Mouse (Mus musculus) embryonic facial prominence, embryonic 15.5 days (tissue): Measurements from ENCODE around the gene Ldb2. TPM values are rescaled to one million over a fixed set of nuclear protein-coding genes. Genes with fewer than 3 reads are reported as not detected.

Experiments
- ATAC-seq: fragments of 200-750 bp; cut with Nextera tagmentation; 2 replicates; pipeline ENCODE4 v1.8.0; 2017; ENCODE audit warnings: low read depth, moderate TSS enrichment; ENCODE audit not compliant: insufficient number of reproducible peaks, low FRiP score, low TSS enrichment
- H3K27ac ChIP-seq: fragments of 300-500 bp; sonication (generic); replicated peaks from 2 replicates; pipeline ENCODE4 v1.5.1; 2015; ENCODE audit warnings: mild to moderate bottlenecking, inconsistent platforms
- H3K27me3 ChIP-seq: fragments of 300-500 bp; sonication (generic); 2 replicates; pipeline ENCODE4 v1.6.1; 2015; ENCODE audit warnings: inconsistent platforms
- H3K36me3 ChIP-seq: fragments of 300-500 bp; sonication (generic); 2 replicates; pipeline ENCODE4 v1.6.1; 2015; ENCODE audit warnings: mild to moderate bottlenecking, inconsistent platforms
- H3K4me1 ChIP-seq: fragments of 300-500 bp; sonication (generic); 2 replicates; pipeline ENCODE4 v1.6.1; 2015; ENCODE audit warnings: inconsistent platforms
- H3K4me2 ChIP-seq: fragments of 300-500 bp; sonication (generic); replicated peaks from 2 replicates; pipeline ENCODE4 v1.6.1; 2015; ENCODE audit warnings: mild to moderate bottlenecking, inconsistent platforms
- H3K4me3 ChIP-seq: fragments of 300-500 bp; sonication (generic); replicated peaks from 2 replicates; pipeline ENCODE4 v1.5.1; 2015; ENCODE audit warnings: mild to moderate bottlenecking, inconsistent platforms
- H3K9ac ChIP-seq: fragments of 300-500 bp; sonication (generic); 2 replicates; pipeline ENCODE4 v1.6.1; 2015; ENCODE audit warnings: inconsistent platforms
- H3K9me3 ChIP-seq: fragments of 300-500 bp; sonication (generic); replicated peaks from 2 replicates; pipeline ENCODE4 v1.6.1; 2016; ENCODE audit warnings: inconsistent platforms
- WGBS: fragments of 180-500 bp; shearing (Covaris S2); methylation state at CpG from one replicate; pipeline ENCODE4 v1.1.7; 2015; 5-methylcytosine and 5-hydroxymethylcytosine counted together
- polyA plus RNA-seq: library from polyadenylated mRNA; unstranded; fragments of >200 nt; fragmentation: Nextera tagmentation; extraction: Ambion mirVana; gene quantifications from 2 replicates; pipeline ENCODE4 v1.2.1, GENCODE M21; 2015

The Ldb2 gene
- polyA plus RNA-seq, 1 experiment from 2014 or later, result 45.6 TPM

DNA sequence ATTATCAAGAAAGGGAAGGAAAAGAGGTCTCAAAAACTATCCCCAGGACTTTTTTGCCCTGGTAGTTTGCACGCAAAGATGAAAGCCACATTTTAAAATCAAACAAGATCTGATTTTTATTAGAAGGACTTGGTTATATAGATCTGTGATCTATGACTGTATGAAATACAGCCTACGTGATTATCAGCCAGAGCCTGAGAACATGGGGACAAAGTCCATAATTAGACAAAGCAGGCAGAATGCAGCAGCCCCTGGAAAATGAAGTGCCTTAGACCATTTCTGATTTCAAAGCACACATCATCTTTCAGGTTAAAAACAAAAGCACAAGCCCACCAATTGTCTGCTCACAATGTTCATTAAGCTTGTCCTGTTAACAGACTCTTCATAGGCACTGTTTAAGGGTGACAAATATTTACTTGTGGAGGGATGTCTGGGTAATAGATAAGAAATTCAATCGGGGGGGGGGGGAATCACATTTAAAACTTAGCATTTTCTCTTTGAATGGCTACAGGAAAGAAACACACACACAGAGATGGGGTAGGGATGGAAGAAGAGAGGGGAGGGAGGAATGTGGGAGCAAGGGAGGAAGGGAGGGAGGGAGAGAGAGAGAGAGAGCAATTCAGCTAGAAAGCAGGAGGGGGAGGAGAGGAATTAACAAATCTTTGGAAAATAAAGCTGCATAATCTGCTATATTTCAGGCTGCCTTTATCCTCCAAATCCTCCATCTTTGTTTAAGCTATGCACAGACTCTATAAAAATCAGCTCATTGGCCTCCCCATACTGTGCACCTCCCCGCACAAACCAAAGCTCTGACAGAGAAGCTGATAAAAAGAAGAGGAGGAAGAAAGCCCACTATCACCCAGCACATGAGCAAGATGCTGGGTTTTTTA lies 153.3 kb downstream of the Ldb2 start:
- Histone ChIP-seq H3K4me1 (0 out of 2 replicates have a peak, but pooled peaks cover 6% of the 10 kb centered on the region), H3K27me3 (no peaks in the 10 kb centered on the region), H3K9ac (no peak overlapping the region), H3K4me2 (no peak overlapping the region), H3K27ac (no peak overlapping the region), H3K9me3 (no peaks in the 10 kb centered on the region), H3K36me3 (no peaks in the 10 kb centered on the region), H3K4me3 (no peak overlapping the region)
- ATAC-seq, result no peak
- 65% methylated on average over 4 of the region's 4 CpGs for WGBS

DNA sequence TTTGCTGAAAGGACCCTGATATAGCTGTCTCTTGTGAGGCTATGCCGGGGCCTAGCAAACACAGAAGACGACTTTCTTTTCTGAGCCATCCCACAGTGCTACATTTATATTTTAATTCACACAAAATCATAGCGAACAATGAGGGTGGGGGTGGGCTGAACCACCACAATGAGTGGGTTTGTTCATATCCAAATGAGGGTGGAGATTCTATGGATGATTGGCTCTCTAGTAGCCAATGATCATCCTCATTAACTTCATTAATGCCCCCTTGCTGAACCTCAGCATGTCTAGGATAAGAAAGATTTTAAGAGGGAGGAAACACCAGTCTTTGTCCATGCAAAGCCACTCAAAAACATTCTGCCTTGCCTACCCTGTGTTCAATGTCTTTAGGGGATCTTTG lies 156.4 kb downstream of the Ldb2 start:
- Histone ChIP-seq H3K9ac (no peak overlapping the region), H3K27me3 (no peaks in the 10 kb centered on the region), H3K4me2 (no peak overlapping the region), H3K4me1 (0 out of 2 replicates have a peak, but pooled peaks cover 6% of the 10 kb centered on the region), H3K36me3 (no peaks in the 10 kb centered on the region), H3K4me3 (no peak overlapping the region), H3K27ac (no peak overlapping the region), H3K9me3 (no peaks in the 10 kb centered on the region)
- ATAC-seq, result no peak
- 80% methylated on average over 3 of the region's 3 CpGs for WGBS

DNA sequence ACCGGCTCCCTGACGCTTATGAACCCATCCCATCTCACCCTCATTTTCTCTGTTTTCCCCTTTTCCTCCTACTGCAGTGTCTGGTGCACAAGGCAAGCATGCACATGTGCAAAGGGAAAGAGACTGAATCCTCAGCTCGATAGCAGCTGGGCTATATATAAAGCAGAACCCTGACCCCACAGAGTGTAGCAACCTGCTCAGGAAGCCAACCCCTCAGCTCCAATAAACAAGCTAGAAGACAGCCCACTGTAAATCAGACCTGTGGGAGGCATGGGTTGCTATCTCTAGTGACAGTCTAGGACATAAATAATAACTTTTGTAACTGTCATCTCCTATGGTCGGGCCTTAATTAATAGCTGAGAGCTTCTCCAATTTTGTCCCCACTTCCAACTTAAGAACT lies 158.4 kb downstream of the Ldb2 start:
- Histone ChIP-seq H3K4me3 (no peak overlapping the region), H3K9ac (no peak overlapping the region), H3K4me2 (no peak overlapping the region), H3K27me3 (no peaks in the 10 kb centered on the region), H3K9me3 (no peaks in the 10 kb centered on the region), H3K27ac (no peak overlapping the region), H3K4me1 (no peaks in the 10 kb centered on the region), H3K36me3 (no peaks in the 10 kb centered on the region)
- ATAC-seq, result no peak
- 73% methylated on average over 4 of the region's 4 CpGs for WGBS

DNA sequence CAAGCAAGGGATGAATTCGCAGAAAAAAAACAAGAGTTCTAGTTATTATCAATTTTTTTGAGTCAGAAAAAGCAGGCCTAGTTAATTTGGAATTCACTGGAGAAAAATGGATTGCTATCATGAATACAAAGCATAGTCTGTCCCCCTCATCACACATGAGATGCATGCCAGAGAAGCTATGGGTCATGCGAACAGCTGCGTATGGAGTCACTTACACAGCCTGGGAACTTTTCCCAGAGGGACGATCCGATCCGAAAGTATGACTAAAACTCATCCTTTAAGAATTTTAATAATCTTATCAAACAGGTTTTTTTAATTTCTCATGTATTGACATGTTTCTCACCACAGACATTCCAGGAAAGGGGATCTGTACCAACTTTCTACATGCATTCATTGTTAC lies 163.9 kb downstream of the Ldb2 start:
- H3K27me3 ChIP-seq, result no peaks in the 10 kb centered on the region
- H3K36me3 ChIP-seq, result no peaks in the 10 kb centered on the region
- no peaks in the 10 kb centered on the region for H3K4me1 ChIP-seq
- H3K4me3 ChIP-seq, result no peak overlapping the region
- no peak overlapping the region for H3K4me2 ChIP-seq
- 31% methylated on average over 6 of the region's 6 CpGs for WGBS
- H3K9me3 ChIP-seq, result no peaks in the 10 kb centered on the region
- no peak overlapping the region for H3K27ac ChIP-seq
- ATAC-seq, result no peak
- no peak overlapping the region for H3K9ac ChIP-seq

DNA sequence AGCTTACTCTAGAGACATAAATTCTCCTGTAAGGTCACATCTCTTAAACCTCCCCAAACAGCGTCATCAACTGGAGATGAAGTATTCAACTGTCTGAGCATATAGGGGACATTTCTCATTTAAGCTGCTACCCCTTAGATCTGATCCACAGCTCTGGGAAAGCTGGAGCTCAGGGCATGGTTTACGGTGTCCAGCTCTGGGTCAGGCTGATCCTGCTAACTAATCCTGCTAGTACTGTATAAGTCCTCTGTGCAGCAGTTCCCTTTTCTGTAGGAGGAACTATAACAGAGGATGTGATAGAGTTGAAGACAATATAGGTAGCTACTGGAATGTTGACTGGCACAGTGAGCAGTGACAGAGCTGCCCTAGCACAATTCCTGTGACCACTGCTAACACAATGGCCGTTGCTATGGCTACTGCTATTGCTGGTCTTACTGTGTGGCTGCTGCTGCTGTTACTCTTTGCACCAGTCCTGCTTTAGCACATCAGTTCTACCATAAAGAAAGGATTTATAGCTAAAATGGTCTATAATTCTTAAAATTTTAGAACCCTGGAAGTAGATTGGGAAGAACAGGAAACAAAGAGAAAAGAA lies 170.3 kb downstream of the Ldb2 start:
- Histone ChIP-seq H3K4me3 (no peak overlapping the region), H3K9ac (no peak overlapping the region), H3K36me3 (no peaks in the 10 kb centered on the region), H3K27me3 (no peaks in the 10 kb centered on the region), H3K4me1 (no peaks in the 10 kb centered on the region), H3K27ac (no peak overlapping the region), H3K4me2 (no peak overlapping the region), H3K9me3 (no peaks in the 10 kb centered on the region)
- WGBS, result 87% methylated on average over 3 of the region's 3 CpGs
- no peak for ATAC-seq

DNA sequence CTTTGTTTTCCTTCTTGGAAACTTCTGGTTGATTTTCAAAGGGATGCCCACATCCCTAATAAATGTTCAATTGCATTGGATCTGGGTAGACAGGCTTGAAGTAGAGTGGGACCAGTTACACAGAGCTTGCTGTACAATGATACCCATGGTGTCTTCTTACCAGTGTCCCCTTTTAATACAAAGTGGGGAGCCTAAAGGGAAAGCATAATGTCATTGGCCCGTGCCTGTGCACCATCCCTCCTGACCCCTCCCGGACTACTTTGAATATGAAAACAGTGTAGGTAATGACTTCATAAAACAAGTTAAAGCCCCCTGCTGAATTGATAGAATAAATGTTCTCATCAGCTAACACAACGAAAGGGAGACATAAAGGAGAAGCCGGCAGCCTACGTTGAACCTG lies 172.0 kb downstream of the Ldb2 start:
- no peak for ATAC-seq
- no peak overlapping the region for H3K4me2 ChIP-seq
- no peaks in the 10 kb centered on the region for H3K9me3 ChIP-seq
- H3K27ac ChIP-seq, result no peak overlapping the region
- H3K9ac ChIP-seq, result no peak overlapping the region
- 80% methylated on average over 5 of the region's 5 CpGs for WGBS
- no peaks in the 10 kb centered on the region for H3K36me3 ChIP-seq
- no peaks in the 10 kb centered on the region for H3K4me1 ChIP-seq
- no peaks in the 10 kb centered on the region for H3K27me3 ChIP-seq
- no peak overlapping the region for H3K4me3 ChIP-seq

DNA sequence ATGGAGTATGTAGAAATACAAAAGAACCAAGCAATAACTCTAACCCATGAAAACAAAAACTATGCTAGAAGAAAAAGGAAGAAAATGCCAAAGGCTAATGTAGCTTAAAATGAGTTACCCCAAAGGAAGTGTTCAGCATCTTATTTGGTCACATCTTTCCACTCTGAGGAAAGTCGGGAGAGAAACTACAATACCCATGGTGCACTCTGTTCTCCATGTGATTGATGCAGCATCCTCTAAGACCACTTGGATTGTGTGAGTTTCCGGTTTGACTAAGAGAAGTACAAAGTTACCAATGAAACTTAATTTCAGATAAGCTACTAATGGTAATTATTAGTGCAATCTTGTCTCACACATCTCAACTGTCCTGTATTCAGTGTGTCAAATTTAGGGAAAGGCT lies 172.6 kb downstream of the Ldb2 start:
- Histone ChIP-seq H3K4me2 (no peak overlapping the region), H3K27ac (no peak overlapping the region), H3K27me3 (no peaks in the 10 kb centered on the region), H3K4me1 (no peaks in the 10 kb centered on the region), H3K4me3 (no peak overlapping the region), H3K9me3 (no peaks in the 10 kb centered on the region), H3K9ac (no peak overlapping the region), H3K36me3 (no peaks in the 10 kb centered on the region)
- ATAC-seq, result no peak
- WGBS, result 84% methylated on average over 2 of the region's 2 CpGs

DNA sequence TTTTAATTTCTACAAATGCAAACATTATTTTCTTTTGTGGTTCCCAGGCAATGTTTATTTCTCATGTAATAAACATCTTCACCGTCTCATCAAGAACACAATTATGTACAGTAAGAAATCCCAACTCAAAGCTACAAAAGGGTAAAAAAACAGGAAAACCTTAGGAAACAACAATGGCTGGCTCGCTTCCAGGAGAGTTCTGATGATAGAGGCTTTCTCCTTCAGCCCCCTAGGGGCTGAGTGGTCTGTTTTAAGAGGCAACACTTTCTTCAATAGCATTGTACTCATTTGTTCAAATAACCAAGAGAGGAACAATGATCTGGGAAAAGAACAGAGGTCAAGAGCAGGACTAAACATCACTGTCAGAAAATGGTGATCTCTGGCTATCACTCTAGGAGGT lies 173.4 kb downstream of the Ldb2 start:
- H3K4me1 ChIP-seq, result no peaks in the 10 kb centered on the region
- H3K4me3 ChIP-seq, result no peak overlapping the region
- no peaks in the 10 kb centered on the region for H3K27me3 ChIP-seq
- no peak for ATAC-seq
- no peaks in the 10 kb centered on the region for H3K36me3 ChIP-seq
- no peak overlapping the region for H3K27ac ChIP-seq
- no peak overlapping the region for H3K4me2 ChIP-seq
- no peaks in the 10 kb centered on the region for H3K9me3 ChIP-seq
- H3K9ac ChIP-seq, result no peak overlapping the region
- WGBS, result 53% methylated on average over 2 of the region's 2 CpGs

DNA sequence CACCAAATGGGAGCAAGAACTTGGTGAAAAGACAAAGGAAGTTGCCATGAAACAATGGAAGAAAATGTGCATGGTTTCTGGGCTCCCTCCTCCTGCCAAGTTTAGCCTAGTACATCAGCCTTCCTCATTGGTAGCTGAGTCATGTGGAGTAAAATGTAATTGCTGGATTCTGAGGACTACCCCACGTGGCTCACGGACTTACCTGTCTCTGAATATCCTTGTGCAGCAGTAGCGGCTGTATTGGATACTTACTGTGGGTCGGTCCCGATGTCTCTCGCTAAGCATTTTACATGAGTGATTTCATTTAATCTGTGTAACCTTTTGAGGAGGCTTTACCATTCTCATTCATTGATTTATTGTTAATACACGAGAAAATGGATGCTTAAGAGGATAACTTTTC lies 183.8 kb downstream of the Ldb2 start:
- no peak for ATAC-seq
- no peak overlapping the region for H3K4me2 ChIP-seq
- 83% methylated on average over 7 of the region's 7 CpGs for WGBS
- H3K4me3 ChIP-seq, result no peak overlapping the region
- no peaks in the 10 kb centered on the region for H3K27me3 ChIP-seq
- H3K36me3 ChIP-seq, result no peaks in the 10 kb centered on the region
- H3K27ac ChIP-seq, result no peak overlapping the region
- no peaks in the 10 kb centered on the region for H3K4me1 ChIP-seq
- no peak overlapping the region for H3K9ac ChIP-seq
- no peaks in the 10 kb centered on the region for H3K9me3 ChIP-seq

DNA sequence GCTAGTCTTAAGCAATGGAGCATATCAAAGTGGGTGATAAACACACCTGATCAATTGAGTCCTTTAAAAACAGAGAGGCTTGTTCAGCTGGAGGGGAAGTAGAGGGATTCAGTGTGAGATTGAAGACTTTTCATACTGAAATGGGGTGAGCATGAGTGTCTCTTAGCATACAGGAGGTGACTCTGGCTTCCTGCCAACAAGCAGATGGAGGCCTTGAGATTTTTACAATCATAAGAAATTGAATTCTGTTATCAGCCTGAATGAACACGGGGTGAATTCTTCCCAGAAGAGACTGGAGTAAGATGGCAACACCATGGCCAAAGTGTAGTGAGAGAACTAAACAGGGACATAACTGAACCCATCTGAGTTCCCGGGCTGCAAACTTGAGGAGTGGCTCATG lies 190.6 kb downstream of the Ldb2 start:
- WGBS, result 56% methylated on average over 2 of the region's 2 CpGs
- no peak overlapping the region for H3K4me3 ChIP-seq
- no peaks in the 10 kb centered on the region for H3K27me3 ChIP-seq
- H3K4me1 ChIP-seq, result no peaks in the 10 kb centered on the region
- no peak overlapping the region for H3K9ac ChIP-seq
- no peaks in the 10 kb centered on the region for H3K9me3 ChIP-seq
- H3K4me2 ChIP-seq, result no peak overlapping the region
- no peak overlapping the region for H3K27ac ChIP-seq
- no peak for ATAC-seq
- no peaks in the 10 kb centered on the region for H3K36me3 ChIP-seq

DNA sequence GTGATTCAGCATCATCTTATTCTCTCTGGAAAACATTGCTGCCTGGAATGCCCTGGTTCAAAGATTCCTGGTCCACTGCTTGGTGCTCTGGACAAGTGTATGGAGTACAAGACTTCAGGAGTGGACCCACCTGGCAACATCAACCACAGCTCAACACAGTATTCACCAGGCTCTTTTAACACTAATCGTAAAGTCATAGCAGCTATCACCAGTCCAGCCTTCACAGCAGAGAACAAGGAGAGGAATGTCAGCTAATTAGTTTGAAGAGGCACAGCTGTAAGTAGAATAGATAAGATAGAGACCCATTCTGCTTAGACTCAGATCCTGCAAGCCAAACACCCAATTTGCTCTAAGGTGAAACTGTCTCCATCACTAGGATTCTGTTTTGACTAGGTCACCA lies 198.1 kb downstream of the Ldb2 start:
- Histone ChIP-seq H3K36me3 (no peaks in the 10 kb centered on the region), H3K4me2 (no peak overlapping the region)
- WGBS, result 96% methylated on average over 1 of the region's 1 CpGs

More for the DNA sequence above, 198.1 kb downstream of the Ldb2 start:
- Histone ChIP-seq H3K27ac (no peak overlapping the region), H3K27me3 (no peaks in the 10 kb centered on the region), H3K9ac (no peak overlapping the region), H3K4me1 (no peaks in the 10 kb centered on the region), H3K9me3 (no peaks in the 10 kb centered on the region), H3K4me3 (no peak overlapping the region)
- ATAC-seq, result no peak
